Mouse (Mus musculus) embryonic facial prominence, embryonic 15.5 days (tissue): Measurements from ENCODE around the gene Mndal. TPM values are rescaled to one million over a fixed set of nuclear protein-coding genes. Genes with fewer than 3 reads are reported as not detected.
"Not testable (repeated sequence)": the region's sequence is repeated elsewhere in the genome, so short reads cannot be mapped to it uniquely, and the experiment has no call there.

Experiments
- ATAC-seq: fragments of 200-750 bp; cut with Nextera tagmentation; 2 replicates; pipeline ENCODE4 v1.8.0; 2017; ENCODE audit warnings: low read depth, moderate TSS enrichment; ENCODE audit not compliant: insufficient number of reproducible peaks, low FRiP score, low TSS enrichment
- H3K27ac ChIP-seq: fragments of 300-500 bp; sonication (generic); replicated peaks from 2 replicates; pipeline ENCODE4 v1.5.1; 2015; ENCODE audit warnings: mild to moderate bottlenecking, inconsistent platforms
- H3K27me3 ChIP-seq: fragments of 300-500 bp; sonication (generic); 2 replicates; pipeline ENCODE4 v1.6.1; 2015; ENCODE audit warnings: inconsistent platforms
- H3K36me3 ChIP-seq: fragments of 300-500 bp; sonication (generic); 2 replicates; pipeline ENCODE4 v1.6.1; 2015; ENCODE audit warnings: mild to moderate bottlenecking, inconsistent platforms
- H3K4me1 ChIP-seq: fragments of 300-500 bp; sonication (generic); 2 replicates; pipeline ENCODE4 v1.6.1; 2015; ENCODE audit warnings: inconsistent platforms
- H3K4me2 ChIP-seq: fragments of 300-500 bp; sonication (generic); replicated peaks from 2 replicates; pipeline ENCODE4 v1.6.1; 2015; ENCODE audit warnings: mild to moderate bottlenecking, inconsistent platforms
- H3K4me3 ChIP-seq: fragments of 300-500 bp; sonication (generic); replicated peaks from 2 replicates; pipeline ENCODE4 v1.5.1; 2015; ENCODE audit warnings: mild to moderate bottlenecking, inconsistent platforms
- H3K9ac ChIP-seq: fragments of 300-500 bp; sonication (generic); 2 replicates; pipeline ENCODE4 v1.6.1; 2015; ENCODE audit warnings: inconsistent platforms
- H3K9me3 ChIP-seq: fragments of 300-500 bp; sonication (generic); replicated peaks from 2 replicates; pipeline ENCODE4 v1.6.1; 2016; ENCODE audit warnings: inconsistent platforms
- WGBS: fragments of 180-500 bp; shearing (Covaris S2); methylation state at CpG from one replicate; pipeline ENCODE4 v1.1.7; 2015; 5-methylcytosine and 5-hydroxymethylcytosine counted together
- polyA plus RNA-seq: library from polyadenylated mRNA; unstranded; fragments of >200 nt; fragmentation: Nextera tagmentation; extraction: Ambion mirVana; gene quantifications from 2 replicates; pipeline ENCODE4 v1.2.1, GENCODE M21; 2015

The Mndal gene
- polyA plus RNA-seq, 1 experiment from 2014 or later: 2.0 TPM

DNA sequence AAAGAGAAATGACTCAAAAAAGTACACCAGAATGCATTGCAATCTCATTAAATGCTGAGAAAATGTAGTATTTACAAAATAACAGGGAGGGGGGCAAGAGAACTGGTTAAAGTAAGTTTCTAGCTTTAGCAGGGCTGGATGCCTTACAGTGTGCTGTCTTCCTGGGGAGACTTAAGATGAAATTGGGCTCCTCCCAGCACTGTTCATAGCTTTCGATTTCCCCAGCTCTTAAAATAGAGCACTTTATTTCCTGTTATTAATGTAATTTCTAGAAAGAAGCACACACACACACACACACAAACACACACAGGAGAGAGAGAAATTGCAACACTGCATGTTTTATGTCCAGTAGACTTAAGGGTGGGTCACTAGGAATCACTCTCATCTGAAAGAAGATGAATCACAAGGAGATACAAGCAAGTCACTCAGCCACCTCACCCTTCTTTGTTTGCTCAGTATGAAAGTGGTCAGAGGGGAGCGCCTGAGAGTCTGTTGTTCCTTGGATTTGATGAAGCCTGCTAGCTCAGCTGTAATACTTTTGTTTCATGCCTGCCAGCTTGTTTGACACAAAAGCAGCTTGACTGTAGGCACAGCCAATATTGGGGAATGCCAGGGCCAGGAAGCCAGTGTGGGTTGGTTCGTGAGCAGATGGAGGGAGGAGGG, 62.2 kb downstream of the Mndal start:
- H3K27me3 ChIP-seq, H3K36me3 ChIP-seq, H3K9me3 ChIP-seq, H3K27ac ChIP-seq, ATAC-seq, H3K4me2 ChIP-seq, H3K9ac ChIP-seq, H3K4me3 ChIP-seq, H3K4me1 ChIP-seq: not testable (repeated sequence)
- WGBS: 62% methylated on average over 3 of the region's 3 CpGs

DNA sequence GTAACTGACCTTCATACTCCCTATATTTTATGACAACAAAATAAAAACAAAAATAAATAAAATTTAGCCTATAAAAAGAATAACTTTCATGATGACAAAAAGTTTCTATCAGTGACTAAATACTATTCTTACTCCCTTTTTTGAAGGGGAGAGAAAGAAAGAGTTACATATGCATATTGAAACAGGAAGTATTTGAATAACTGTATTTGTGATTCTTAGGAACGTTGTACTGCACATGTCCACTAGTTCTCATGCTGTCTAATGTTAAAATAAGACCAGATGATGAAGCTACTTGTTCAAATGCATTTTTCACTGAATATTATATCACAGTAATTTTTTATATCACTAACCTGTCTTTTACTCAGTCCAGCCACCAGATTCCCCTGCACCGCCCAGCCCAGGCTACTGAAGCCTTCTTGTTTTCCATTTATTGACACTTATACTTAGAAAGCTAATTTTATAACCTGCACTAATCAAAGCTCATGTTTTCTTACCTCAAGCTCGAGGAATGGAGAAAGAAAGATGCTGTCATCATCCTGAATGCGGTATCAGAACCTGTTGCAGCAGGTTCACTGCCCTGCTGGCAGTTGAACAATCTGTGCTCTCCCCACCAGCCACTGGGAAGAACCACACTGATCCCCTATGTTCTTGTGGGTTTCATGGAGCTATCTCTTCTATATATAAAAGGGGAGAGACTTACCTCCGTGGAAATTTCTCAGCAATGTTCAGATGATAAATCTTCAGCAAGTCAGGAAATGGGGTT, 62.9 kb downstream of the Mndal start:
- H3K27ac ChIP-seq, H3K27me3 ChIP-seq, H3K9ac ChIP-seq, H3K4me1 ChIP-seq, H3K4me3 ChIP-seq, H3K9me3 ChIP-seq, ATAC-seq, H3K36me3 ChIP-seq, H3K4me2 ChIP-seq: not testable (repeated sequence)
- whole genome bisulfite sequencing: 61% methylated on average over 5 of the region's 5 CpGs

DNA sequence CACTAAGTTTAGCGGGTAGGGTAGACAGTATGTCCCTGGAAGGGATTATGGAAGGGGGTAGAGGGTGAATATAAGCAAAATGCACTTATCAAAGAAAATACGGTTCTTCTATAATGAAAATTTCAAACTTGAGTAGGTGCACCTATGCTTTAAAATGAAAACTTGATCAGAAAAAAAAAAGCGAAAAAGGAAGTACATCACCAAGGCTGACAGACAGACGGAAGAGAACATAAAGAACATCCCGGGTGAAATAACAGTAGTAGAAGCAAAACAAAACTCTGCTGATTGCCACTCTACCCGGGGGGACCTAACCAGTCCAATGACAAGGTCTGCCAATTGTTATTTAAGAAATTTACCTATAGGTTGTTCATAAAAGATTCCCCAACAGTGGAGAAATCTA, 64.0 kb downstream of the Mndal start:
- not testable (repeated sequence) for H3K4me3 ChIP-seq, H3K27ac ChIP-seq, H3K9ac ChIP-seq, H3K4me2 ChIP-seq, H3K9me3 ChIP-seq, ATAC-seq, H3K36me3 ChIP-seq, H3K4me1 ChIP-seq, H3K27me3 ChIP-seq
- 82% methylated on average over 6 of the region's 6 CpGs for WGBS

DNA sequence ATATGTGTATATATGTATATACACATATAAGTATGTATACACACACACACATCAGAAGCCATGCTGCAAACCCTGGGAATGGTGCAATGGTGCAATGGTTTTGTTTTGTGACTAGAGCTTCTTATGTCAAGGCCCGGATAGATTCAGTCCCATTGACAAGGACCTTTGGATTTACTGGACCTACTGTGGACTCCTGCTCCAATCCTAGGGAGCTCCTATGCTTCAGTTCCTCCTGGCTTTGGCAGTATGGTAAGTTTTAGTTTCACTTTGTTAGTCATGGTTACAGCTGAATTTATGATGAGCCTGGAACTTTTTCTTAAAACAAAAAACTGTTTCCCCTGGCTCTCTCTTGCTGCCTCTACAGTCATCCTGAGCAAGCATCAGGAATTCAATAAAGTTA, 65.2 kb downstream of the Mndal start:
- H3K4me2 ChIP-seq, H3K4me1 ChIP-seq, H3K36me3 ChIP-seq, H3K9me3 ChIP-seq, H3K4me3 ChIP-seq, H3K9ac ChIP-seq, ATAC-seq, H3K27me3 ChIP-seq, H3K27ac ChIP-seq: not testable (repeated sequence)
- WGBS: 86% methylated on average over 1 of the region's 1 CpGs

DNA sequence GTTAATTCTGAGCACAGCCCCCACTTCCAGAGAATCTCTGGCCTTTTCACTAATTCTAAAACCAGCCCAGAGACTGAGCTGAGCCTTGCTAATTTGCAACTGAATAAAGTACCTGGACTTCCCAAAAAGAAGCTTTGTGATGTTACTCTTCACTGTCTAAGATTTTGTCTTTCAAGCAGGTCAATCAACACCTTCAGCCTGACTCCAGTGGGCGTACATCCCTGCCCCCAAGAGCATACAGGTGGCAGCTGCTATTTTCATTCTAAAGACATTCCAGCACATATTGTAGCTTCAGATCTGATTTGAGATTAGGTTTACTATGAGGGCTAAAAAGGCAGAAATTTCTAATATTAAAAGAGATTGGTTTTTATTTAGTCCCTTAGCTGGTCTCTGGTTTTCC, 73.7 kb downstream of the Mndal start:
- ATAC-seq, H3K27ac ChIP-seq, H3K9ac ChIP-seq, H3K4me3 ChIP-seq, H3K36me3 ChIP-seq, H3K4me2 ChIP-seq, H3K9me3 ChIP-seq, H3K4me1 ChIP-seq, H3K27me3 ChIP-seq: not testable (repeated sequence)
- 81% methylated on average over 1 of the region's 1 CpGs for WGBS

DNA sequence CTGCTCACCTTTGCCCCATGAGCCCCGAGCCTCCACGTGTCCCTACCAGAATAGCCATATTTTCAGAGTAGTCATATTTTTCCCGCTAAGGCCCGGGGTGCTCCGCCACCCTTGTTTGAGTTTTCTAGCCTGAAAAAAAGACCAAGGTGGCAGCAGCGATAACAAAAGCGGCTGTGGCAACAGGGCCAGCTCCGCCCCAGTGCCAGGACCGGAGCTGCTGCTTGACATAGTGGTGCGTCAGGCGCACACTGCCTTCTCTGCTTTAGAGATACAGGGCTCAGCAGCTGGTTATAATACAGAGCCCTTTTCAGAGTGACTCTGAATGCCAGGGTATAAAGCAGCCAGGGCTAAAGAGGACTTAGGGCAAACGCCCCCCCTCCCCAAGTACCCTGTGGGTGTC, 75.8 kb downstream of the Mndal start:
- Histone ChIP-seq H3K9ac (no peak overlapping the region), H3K4me1 (no peaks in the 10 kb centered on the region), H3K27ac (no peak overlapping the region), H3K36me3 (no peaks in the 10 kb centered on the region), H3K4me2 (no peak overlapping the region), H3K9me3 (no peaks in the 10 kb centered on the region), H3K4me3 (no peak overlapping the region), H3K27me3 (no peaks in the 10 kb centered on the region)
- no peak for ATAC-seq
- WGBS: 80% methylated on average over 12 of the region's 12 CpGs

DNA sequence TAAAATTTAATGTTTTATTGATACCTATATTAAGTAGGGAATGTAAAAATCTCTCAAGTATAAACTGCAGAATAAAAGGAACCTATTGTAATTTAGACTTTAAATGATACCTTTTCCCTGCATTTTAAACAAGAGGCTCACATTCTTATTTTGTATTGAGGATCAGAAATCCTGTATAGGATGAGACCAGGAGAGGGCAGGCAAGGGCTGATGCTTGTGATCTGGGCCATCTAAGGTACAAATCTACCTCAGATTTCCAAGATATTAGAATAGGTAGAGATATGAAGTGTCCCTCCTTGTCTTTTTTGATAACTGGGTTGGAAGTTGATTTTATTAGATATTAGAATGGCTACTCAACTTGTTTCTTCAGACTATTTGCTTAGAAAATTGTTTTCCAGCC, 88.6 kb downstream of the Mndal start:
- H3K27ac ChIP-seq, H3K36me3 ChIP-seq, H3K9me3 ChIP-seq, H3K27me3 ChIP-seq, H3K9ac ChIP-seq, ATAC-seq, H3K4me2 ChIP-seq, H3K4me3 ChIP-seq, H3K4me1 ChIP-seq: not testable (repeated sequence)

DNA sequence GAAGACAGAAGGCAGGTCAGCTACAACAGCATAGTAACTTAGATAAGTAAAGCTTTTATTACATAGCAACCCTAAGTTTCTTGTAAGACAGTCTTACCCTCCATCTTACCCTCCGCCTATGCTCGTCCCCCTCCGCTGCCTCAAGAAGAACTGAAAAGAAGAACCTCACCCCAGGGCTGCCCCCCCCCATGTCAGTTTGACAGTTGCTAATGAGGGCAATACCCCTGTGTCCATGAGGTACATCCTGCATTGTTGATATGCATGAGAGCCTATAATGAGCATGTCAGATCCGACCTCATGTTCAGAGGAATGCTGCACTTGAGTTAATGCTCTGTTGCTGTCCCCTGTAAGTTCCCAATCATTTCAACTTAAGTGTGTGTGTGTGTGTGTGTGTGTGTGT, 89.4 kb downstream of the Mndal start:
- ATAC-seq, H3K4me2 ChIP-seq, H3K36me3 ChIP-seq, H3K27ac ChIP-seq, H3K9ac ChIP-seq, H3K27me3 ChIP-seq, H3K4me1 ChIP-seq, H3K4me3 ChIP-seq, H3K9me3 ChIP-seq: not testable (repeated sequence)
- WGBS: 70% methylated on average over 4 of the region's 4 CpGs

DNA sequence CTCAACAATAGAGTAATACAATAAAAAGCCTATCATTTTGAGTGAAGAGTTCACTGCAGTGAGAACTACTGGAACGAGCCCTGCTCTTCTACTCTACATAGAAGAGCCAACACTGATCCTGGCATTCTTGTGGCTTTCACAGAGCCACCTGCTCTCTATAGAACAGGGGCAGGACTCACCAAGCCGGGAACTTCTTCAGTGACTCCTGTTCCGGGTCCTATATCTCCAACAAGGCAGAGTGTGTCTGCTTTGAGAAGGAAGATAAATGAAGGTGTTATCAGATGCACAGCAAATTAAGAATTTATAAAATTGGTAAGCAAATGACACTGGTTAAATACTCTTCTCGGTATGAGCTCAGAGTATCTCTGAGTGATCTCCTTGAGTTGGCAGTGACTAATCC, 96.1 kb downstream of the Mndal start:
- not testable (repeated sequence) for H3K27me3 ChIP-seq, H3K9me3 ChIP-seq, H3K4me2 ChIP-seq, H3K4me3 ChIP-seq, H3K36me3 ChIP-seq, H3K4me1 ChIP-seq, H3K27ac ChIP-seq, ATAC-seq, H3K9ac ChIP-seq
- WGBS: 74% methylated on average over 4 of the region's 4 CpGs

DNA sequence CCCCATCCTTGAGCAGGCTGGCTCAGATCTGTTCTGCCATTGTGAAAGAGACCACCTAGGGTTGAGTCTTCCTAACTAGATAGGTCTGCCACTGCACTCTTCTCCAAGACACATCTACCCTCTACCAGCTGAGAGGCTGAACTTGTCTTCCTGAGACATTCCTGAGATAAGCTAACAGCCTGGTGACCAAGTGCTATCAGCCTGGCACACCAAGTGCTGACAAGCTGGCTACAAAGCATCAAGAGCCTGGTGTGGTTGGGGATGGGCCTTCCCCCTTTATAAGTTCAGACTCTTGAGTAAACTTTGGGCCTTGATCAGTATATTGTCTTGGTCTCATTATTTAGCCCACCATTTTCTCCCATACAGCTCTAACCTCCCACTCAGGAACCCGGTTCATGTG, 97.5 kb downstream of the Mndal start:
- Histone ChIP-seq H3K4me2 (no peak overlapping the region), H3K36me3 (no peaks in the 10 kb centered on the region), H3K9me3 (no peaks in the 10 kb centered on the region), H3K4me3 (no peak overlapping the region), H3K4me1 (no peaks in the 10 kb centered on the region), H3K27me3 (no peaks in the 10 kb centered on the region), H3K27ac (no peak overlapping the region), H3K9ac (no peak overlapping the region)
- WGBS: 97% methylated on average over 1 of the region's 1 CpGs
- ATAC-seq: no peak

DNA sequence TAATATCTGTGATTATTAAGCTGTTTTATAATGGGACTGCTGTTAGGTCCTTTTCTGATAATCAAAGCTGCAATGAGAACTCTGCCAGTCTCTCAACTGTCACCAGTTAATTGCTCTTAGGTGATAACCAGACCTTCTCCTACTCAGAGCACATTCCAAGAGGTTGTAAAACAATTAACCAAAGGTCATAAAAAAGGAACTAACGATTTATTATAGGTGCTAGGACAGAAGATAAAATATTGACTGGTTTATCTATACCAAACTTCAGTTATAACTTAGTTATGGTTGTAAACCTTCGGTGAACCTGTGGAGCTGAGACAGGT, 120.8 kb downstream of the Mndal start:
- not testable (repeated sequence) for H3K9me3 ChIP-seq, H3K4me1 ChIP-seq, ATAC-seq, H3K9ac ChIP-seq, H3K27ac ChIP-seq, H3K27me3 ChIP-seq, H3K4me3 ChIP-seq, H3K36me3 ChIP-seq, H3K4me2 ChIP-seq
- 67% methylated on average over 2 of the region's 2 CpGs for WGBS

DNA sequence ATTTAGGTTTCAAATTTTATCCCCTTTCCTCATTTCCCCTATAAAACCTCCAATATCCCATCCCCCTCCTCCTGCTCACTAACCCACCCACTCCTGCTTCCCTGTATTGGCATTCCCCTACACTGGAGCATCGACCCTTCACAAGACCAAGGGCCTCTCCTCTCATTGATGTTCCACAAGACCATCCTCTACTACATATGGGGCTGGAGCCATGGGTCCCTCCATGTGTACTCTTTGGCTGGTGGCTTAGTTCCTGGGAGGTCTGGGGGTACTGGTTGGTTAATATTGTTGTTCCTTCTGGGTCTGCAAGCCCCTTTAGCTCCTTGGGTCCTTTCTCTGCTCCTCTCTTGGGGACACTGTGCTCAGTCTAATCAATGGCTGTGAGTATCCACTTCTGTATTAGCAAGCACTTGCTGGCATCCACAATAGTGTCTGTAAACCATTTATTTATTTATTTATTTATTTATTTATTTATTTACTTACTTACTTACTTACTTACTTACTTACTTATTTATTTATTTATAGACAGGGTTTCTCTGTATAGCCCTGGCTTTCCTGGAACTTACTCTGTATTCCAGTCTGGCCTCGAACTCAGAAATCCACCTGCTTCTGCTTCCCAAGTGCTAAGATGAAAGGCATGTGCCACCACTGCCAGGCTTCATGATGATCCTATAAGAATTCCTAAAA, 121.4 kb downstream of the Mndal start:
- not testable (repeated sequence) for H3K4me3 ChIP-seq, H3K36me3 ChIP-seq, H3K27ac ChIP-seq, H3K4me2 ChIP-seq, H3K27me3 ChIP-seq, ATAC-seq, H3K9ac ChIP-seq, H3K4me1 ChIP-seq, H3K9me3 ChIP-seq
- 71% methylated on average over 2 of the region's 2 CpGs for WGBS
